Mouse (Mus musculus) embryonic facial prominence, embryonic 13.5 days (tissue): ENCODE measurements around the gene Gm16253. TPM values are rescaled to one million over a fixed set of nuclear protein-coding genes. Genes with fewer than 3 reads are reported as not detected.
A peak's percentile ranks its signal among the peaks of the same experiment; 100 is the strongest.

Source experiments
- ATAC-seq: fragments of 200-750 bp; cut with Nextera tagmentation; 2 replicates; pipeline ENCODE4 v1.8.0; 2017; ENCODE audit warnings: low read depth; ENCODE audit not compliant: insufficient number of reproducible peaks, insufficient read depth, low FRiP score, low TSS enrichment
- H3K27ac ChIP-seq: fragments of 300-500 bp; sonication (generic); 2 replicates; pipeline ENCODE4 v1.5.1; 2015; ENCODE audit warnings: moderate library complexity, mild to moderate bottlenecking, inconsistent platforms
- H3K27me3 ChIP-seq: fragments of 300-500 bp; sonication (generic); 2 replicates; pipeline ENCODE4 v1.6.1; 2015; ENCODE audit warnings: mild to moderate bottlenecking, inconsistent platforms
- H3K36me3 ChIP-seq: fragments of 300-500 bp; sonication (generic); 2 replicates; pipeline ENCODE4 v1.6.1; 2015; ENCODE audit warnings: mild to moderate bottlenecking, inconsistent platforms
- H3K4me1 ChIP-seq: fragments of 300-500 bp; sonication (generic); 2 replicates; pipeline ENCODE4 v1.6.1; 2015; ENCODE audit warnings: inconsistent platforms
- H3K4me2 ChIP-seq: fragments of 300-500 bp; sonication (generic); 2 replicates; pipeline ENCODE4 v1.6.1; 2015; ENCODE audit warnings: moderate library complexity, mild to moderate bottlenecking, inconsistent platforms
- H3K4me3 ChIP-seq: fragments of 300-500 bp; sonication (generic); 2 replicates; pipeline ENCODE4 v1.5.1; 2015; ENCODE audit warnings: mild to moderate bottlenecking, inconsistent platforms
- H3K9ac ChIP-seq: fragments of 300-500 bp; sonication (generic); 2 replicates; pipeline ENCODE4 v1.6.1; 2015; ENCODE audit warnings: mild to moderate bottlenecking, inconsistent platforms
- H3K9me3 ChIP-seq: fragments of 300-500 bp; sonication (generic); 2 replicates; pipeline ENCODE4 v1.6.1; 2016; ENCODE audit warnings: inconsistent platforms
- WGBS: fragments of 180-500 bp; shearing (Covaris S2); methylation state at CpG from one replicate; pipeline ENCODE4 v1.1.7; 2015; ENCODE audit warnings: mixed read lengths; 5-methylcytosine and 5-hydroxymethylcytosine counted together
- polyA plus RNA-seq: library from polyadenylated mRNA; unstranded; fragments of >200 nt; fragmentation: Nextera tagmentation; extraction: Ambion mirVana; gene quantifications from 2 replicates; pipeline ENCODE4 v1.2.1, GENCODE M21; 2015

The Gm16253 gene
- polyA plus RNA-seq, 1 experiment from 2014 or later, result 1.5 TPM

DNA sequence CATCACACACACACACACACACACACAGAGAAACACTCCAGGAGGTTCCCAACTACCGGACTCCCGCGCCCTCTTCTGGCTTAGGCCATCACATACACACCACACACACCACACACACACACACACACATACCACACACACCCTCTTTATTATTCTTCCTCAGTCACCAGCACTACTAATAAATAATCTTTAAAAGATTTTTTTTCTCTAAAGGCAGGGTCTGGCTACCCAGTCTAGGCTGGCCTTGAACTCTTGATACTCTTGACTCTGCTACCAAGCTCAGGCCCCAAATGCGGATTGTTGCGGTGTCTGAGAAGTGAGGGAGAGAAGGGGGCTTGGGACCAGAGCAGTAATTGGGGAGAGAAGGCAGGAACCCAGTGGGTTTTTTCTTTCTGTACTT is 18.1 kb downstream of the Gm16253 start:
- H3K27me3 ChIP-seq, result peaks cover 32% of the 10 kb centered on the region
- H3K9me3 ChIP-seq, result no peaks in the 10 kb centered on the region
- H3K9ac ChIP-seq, result no peak overlapping the region
- no peak overlapping the region for H3K4me2 ChIP-seq
- H3K4me1 ChIP-seq, result peaks cover 48% of the 10 kb centered on the region
- WGBS, result 81% methylated on average over 5 of the region's 5 CpGs
- H3K27ac ChIP-seq, result no peak overlapping the region
- no peak for ATAC-seq
- H3K4me3 ChIP-seq, result no peak overlapping the region
- no peaks in the 10 kb centered on the region for H3K36me3 ChIP-seq

- Histone ChIP-seq H3K4me3 (peak overlapping the region; percentile 58), H3K27ac (no peak overlapping the region), H3K9me3 (no peaks in the 10 kb centered on the region), H3K9ac (peak overlapping the region; percentile 80; the same call in 1 of the 2 replicates), H3K4me1 (peaks cover 56% of the 10 kb centered on the region), H3K27me3 (peaks cover 32% of the 10 kb centered on the region), H3K4me2 (peak overlapping the region; percentile 98), H3K36me3 (no peaks in the 10 kb centered on the region)
- no peak for ATAC-seq
- 23% methylated on average over 6 of the region's 6 CpGs for WGBS
These were observed 18.9 kb downstream of the Gm16253 start for GRCm38 (mm10) chr3:96595661-96596060.

DNA sequence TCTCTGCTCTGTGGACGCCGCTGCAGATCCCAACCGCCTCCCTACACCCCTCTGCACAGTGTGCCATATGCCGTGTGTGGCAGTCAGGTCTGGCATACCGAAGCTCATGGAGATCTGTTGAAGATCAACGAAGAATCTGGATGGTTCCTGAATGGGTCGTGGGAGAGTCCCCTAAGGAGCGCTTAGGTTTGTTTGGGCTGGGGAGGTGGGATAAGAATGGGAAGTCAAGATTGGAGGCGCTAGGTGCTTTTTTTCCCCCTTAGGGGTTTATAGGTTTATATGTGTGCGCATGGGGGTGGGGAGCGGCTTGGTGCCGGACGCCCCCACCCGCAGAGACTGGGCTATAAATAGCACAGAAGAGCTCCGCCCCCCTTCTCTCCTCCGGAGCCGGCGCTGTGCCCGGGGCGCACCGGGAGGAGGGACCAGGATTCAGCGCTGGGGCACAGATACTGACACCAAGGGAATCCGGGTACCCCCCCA is 19.5 kb downstream of the Gm16253 start, which contains the start of gene Ankrd34a:
Gene Ankrd34a, plus strand, starts transcription at position 409 of the 480 bp plus-strand sequence.
- WGBS, result under 1% methylated on average over 23 of the region's 23 CpGs
- H3K27ac ChIP-seq, result peak within 1 kb of the TSS; percentile 77
- peak within 1 kb of the TSS; percentile 98 for H3K4me2 ChIP-seq
- no peaks in the 10 kb centered on the region for H3K9me3 ChIP-seq
- H3K36me3 ChIP-seq, result no peaks in the 10 kb centered on the region
- peak within 1 kb of the TSS; percentile 80 for H3K9ac ChIP-seq
- peaks cover 56% of the 10 kb centered on the region for H3K4me1 ChIP-seq
- no peak for ATAC-seq
- H3K4me3 ChIP-seq, result peak within 1 kb of the TSS; percentile 58
- peaks cover 32% of the 10 kb centered on the region for H3K27me3 ChIP-seq

GRCm38 (mm10) chr3:96596855-96597254 is 20.1 kb downstream of the Gm16253 start:
- 2% methylated on average over 9 of the region's 12 CpGs for WGBS
- H3K4me1 ChIP-seq, result peaks cover 57% of the 10 kb centered on the region
- peaks cover 32% of the 10 kb centered on the region for H3K27me3 ChIP-seq

GRCm38 (mm10) chr3:96597435-96597891 is 20.7 kb downstream of the Gm16253 start:
- no peaks in the 10 kb centered on the region for H3K9me3 ChIP-seq
- H3K27ac ChIP-seq, result peak overlapping the region; percentile 77
- no peak for ATAC-seq
- under 1% methylated on average over 40 of the region's 40 CpGs for WGBS
- peaks cover 60% of the 10 kb centered on the region for H3K4me1 ChIP-seq
- peak overlapping the region; percentile 80 for H3K9ac ChIP-seq
- peaks cover 32% of the 10 kb centered on the region for H3K27me3 ChIP-seq
- peak overlapping the region; percentile 98 for H3K4me2 ChIP-seq
- H3K4me3 ChIP-seq, result peak overlapping the region; percentile 58
- no peaks in the 10 kb centered on the region for H3K36me3 ChIP-seq

More at GRCm38 (mm10) chr3:96596855-96597254, 20.1 kb downstream of the Gm16253 start:
- Histone ChIP-seq H3K27ac (no peak overlapping the region), H3K9ac (peak overlapping the region; percentile 80), H3K4me3 (peak overlapping the region; percentile 58), H3K9me3 (no peaks in the 10 kb centered on the region), H3K36me3 (no peaks in the 10 kb centered on the region), H3K4me2 (peak overlapping the region; percentile 98)
- ATAC-seq, result no peak

DNA sequence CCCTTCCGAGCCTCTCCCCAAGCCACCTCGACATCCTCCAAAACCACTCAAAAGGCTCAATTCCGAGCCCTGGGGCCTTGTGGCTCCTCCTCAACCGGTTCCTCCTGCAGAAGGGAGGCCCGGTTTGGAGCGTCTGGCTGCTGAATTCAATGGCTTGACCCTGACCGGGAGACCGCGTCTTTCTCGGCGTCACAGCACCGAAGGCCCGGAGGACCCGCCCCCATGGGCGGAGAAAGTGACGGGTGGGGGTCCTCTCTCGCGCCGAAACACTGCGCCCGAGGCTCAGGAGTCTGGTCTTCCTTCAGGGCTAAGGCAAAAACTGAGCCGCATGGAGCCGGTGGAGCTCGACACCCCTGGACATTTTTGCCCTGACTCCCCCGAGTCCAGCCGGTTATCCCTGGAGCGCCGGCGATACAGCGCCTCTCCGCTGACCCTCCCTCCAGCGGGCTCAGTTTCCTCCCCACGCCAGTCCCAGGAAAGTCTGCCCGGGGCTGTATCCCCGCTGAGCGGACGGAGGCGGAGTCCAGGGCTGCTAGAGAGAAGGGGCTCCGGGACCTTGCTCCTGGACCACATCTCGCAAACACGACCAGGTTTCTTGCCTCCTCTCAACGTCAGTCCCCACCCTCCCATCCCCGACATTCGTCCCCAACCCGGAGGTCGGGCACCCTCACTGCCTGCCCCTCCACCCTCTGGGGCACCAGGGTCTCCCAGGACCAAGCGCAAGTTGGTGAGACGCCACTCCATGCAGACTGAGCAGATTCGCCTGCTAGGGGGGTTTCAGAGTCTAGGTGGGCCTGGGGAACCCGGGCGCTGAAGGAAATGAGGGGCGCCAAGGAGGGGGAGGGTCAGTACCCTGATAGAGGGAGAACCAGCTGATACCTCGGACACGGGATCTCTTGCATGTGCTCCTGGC is 21.6 kb downstream of the Gm16253 start:
- H3K4me2 ChIP-seq, result peak overlapping the region; percentile 98
- ATAC-seq, result no peak
- H3K27me3 ChIP-seq, result peaks cover 32% of the 10 kb centered on the region
- peak overlapping the region; percentile 80 for H3K9ac ChIP-seq
- peak overlapping the region; percentile 77 for H3K27ac ChIP-seq
- peak overlapping the region; percentile 58 for H3K4me3 ChIP-seq
- WGBS, result 2% methylated on average over 54 of the region's 54 CpGs
- no peaks in the 10 kb centered on the region for H3K9me3 ChIP-seq
- peaks cover 60% of the 10 kb centered on the region for H3K4me1 ChIP-seq
- H3K36me3 ChIP-seq, result no peaks in the 10 kb centered on the region

GRCm38 (mm10) chr3:96599069-96599393 is 22.2 kb downstream of the Gm16253 start:
- Histone ChIP-seq H3K27me3 (peaks cover 32% of the 10 kb centered on the region), H3K9ac (peak overlapping the region; percentile 80; the same call in 1 of the 2 replicates), H3K4me2 (peak overlapping the region; percentile 98), H3K36me3 (0 out of 2 replicates have a peak, but pooled peaks cover 4% of the 10 kb centered on the region), H3K27ac (no peak overlapping the region), H3K4me3 (peak overlapping the region; percentile 58), H3K4me1 (peaks cover 66% of the 10 kb centered on the region), H3K9me3 (no peaks in the 10 kb centered on the region)
- no peak for ATAC-seq
- WGBS, result 50% methylated on average over 8 of the region's 8 CpGs

DNA sequence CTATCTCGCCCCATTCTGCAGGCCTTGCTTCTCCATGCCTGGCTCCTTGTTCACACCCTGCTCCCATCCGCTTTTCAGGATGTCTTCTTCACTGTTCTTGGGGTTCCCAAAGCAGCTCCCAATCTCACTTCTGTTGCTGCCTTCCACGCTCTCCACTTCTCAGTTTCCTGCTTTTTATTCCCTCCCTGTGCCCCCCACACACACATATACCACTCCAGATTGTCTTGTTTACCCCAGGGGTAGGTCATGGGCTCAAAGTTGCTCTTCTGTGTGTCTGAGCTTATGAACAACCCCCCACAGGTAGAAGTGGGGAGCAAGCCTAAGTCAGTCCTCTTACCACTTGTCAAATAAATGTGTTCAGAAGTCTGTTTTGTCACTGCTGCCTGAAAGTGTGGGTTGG is 22.6 kb downstream of the Gm16253 start:
- Histone ChIP-seq H3K9me3 (no peaks in the 10 kb centered on the region), H3K27ac (no peak overlapping the region), H3K36me3 (0 out of 2 replicates have a peak, but pooled peaks cover 4% of the 10 kb centered on the region), H3K27me3 (peaks cover 32% of the 10 kb centered on the region), H3K4me3 (no peak overlapping the region), H3K9ac (0 out of 2 replicates have a peak overlapping the region, but pooled peaks have one; percentile 80), H3K4me1 (peaks cover 66% of the 10 kb centered on the region), H3K4me2 (peak overlapping the region; percentile 98; the same call in 1 of the 2 replicates)
- ATAC-seq, result no peak
- 65% methylated on average over 3 of the region's 3 CpGs for WGBS

- H3K4me1 ChIP-seq, result peaks cover 67% of the 10 kb centered on the region
- ATAC-seq, result peak; percentile 93
- H3K4me2 ChIP-seq, result peak within 1 kb of the TSS; percentile 81
- H3K9ac ChIP-seq, result peak within 1 kb of the TSS; percentile 88
- H3K36me3 ChIP-seq, result 0 out of 2 replicates have a peak, but pooled peaks cover 4% of the 10 kb centered on the region
- no peaks in the 10 kb centered on the region for H3K9me3 ChIP-seq
- peaks cover 21% of the 10 kb centered on the region for H3K27me3 ChIP-seq
- peak within 1 kb of the TSS; percentile 96 for H3K27ac ChIP-seq
- peak within 1 kb of the TSS; percentile 70 for H3K4me3 ChIP-seq
- 1% methylated on average over 27 of the region's 27 CpGs for WGBS
These were observed 24.0 kb downstream of the Gm16253 start, which contains the start of gene Lix1l for GRCm38 (mm10) chr3:96600639-96601250. TSS of gene Lix1l (plus strand) at chr3:96601149.

DNA sequence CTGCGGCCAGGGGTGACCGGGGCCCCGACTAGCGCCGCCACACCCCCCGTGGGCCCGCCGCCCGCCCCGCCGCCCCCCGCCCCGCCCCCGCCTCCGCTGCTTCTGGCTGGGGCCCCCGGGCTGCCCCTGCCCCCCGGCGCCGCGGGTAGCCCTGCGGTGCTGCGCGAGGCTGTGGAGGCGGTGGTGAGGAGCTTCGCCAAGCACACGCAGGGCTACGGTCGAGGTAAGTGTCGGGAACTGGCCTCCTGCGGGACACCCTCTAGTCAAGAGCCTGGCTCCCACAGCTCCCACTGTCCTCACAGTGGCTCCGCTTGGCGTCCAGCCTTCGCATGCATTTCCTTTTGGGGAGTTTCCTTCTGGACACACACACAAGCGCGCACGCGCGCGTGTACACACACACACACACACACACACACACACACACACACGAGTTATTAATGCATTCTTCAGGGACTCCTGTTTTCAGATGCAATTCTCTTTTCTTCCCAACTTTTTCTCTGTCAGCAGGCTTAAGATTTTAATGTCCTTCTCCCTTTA is 24.5 kb downstream of the Gm16253 start:
- H3K36me3 ChIP-seq, result 0 out of 2 replicates have a peak, but pooled peaks cover 7% of the 10 kb centered on the region
- peak overlapping the region; percentile 96 for H3K27ac ChIP-seq
- WGBS, result 5% methylated on average over 14 of the region's 40 CpGs
- peak overlapping the region; percentile 70 for H3K4me3 ChIP-seq
- H3K27me3 ChIP-seq, result peaks cover 16% of the 10 kb centered on the region
- H3K9me3 ChIP-seq, result no peaks in the 10 kb centered on the region
- ATAC-seq, result peak; percentile 50; the same call in 1 of the 2 replicates
- H3K9ac ChIP-seq, result peak overlapping the region; percentile 88
- peak overlapping the region; percentile 81 for H3K4me2 ChIP-seq
- peaks cover 62% of the 10 kb centered on the region for H3K4me1 ChIP-seq
